Mouse (Mus musculus) lung, embryonic 15.5 days (tissue): Measurements from ENCODE around the gene Uvrag. TPM values are rescaled to one million over a fixed set of nuclear protein-coding genes. Genes with fewer than 3 reads are reported as not detected.

Source experiments
- ATAC-seq: fragments of 200-750 bp; cut with Nextera tagmentation; 2 replicates; pipeline ENCODE4 v1.8.0; 2017; ENCODE audit warnings: moderate number of reproducible peaks, borderline replicate concordance; ENCODE audit not compliant: low FRiP score, low TSS enrichment; ENCODE audit errors: extremely low read depth
- H3K27ac ChIP-seq: fragments of 300-500 bp; sonication (generic); 2 replicates; pipeline ENCODE4 v1.5.1; 2015; ENCODE audit warnings: moderate library complexity, mild to moderate bottlenecking, inconsistent platforms
- H3K27me3 ChIP-seq: fragments of 300-500 bp; sonication (generic); 2 replicates; pipeline ENCODE4 v1.6.1; 2015; ENCODE audit warnings: inconsistent platforms
- H3K36me3 ChIP-seq: fragments of 300-500 bp; sonication (generic); 2 replicates; pipeline ENCODE4 v1.6.1; 2015; ENCODE audit warnings: inconsistent platforms
- H3K4me1 ChIP-seq: fragments of 300-500 bp; sonication (generic); 2 replicates; pipeline ENCODE4 v1.6.1; 2015; ENCODE audit warnings: inconsistent platforms
- H3K4me2 ChIP-seq: fragments of 300-500 bp; sonication (generic); 2 replicates; pipeline ENCODE4 v1.6.1; 2015; ENCODE audit warnings: inconsistent platforms, mild to moderate bottlenecking, moderate library complexity
- H3K4me3 ChIP-seq: fragments of 300-500 bp; sonication (generic); 2 replicates; pipeline ENCODE4 v1.5.1; 2015; ENCODE audit warnings: mild to moderate bottlenecking, inconsistent platforms
- H3K9ac ChIP-seq: fragments of 300-500 bp; sonication (generic); 2 replicates; pipeline ENCODE4 v1.6.1; 2015; ENCODE audit warnings: inconsistent platforms
- H3K9me3 ChIP-seq: fragments of 300-500 bp; sonication (generic); 2 replicates; pipeline ENCODE4 v1.6.1; 2016; ENCODE audit warnings: inconsistent platforms
- WGBS: fragments of 180-500 bp; shearing (Covaris S2); methylation state at CpG from one replicate; pipeline ENCODE4 v1.1.7; 2015; 5-methylcytosine and 5-hydroxymethylcytosine counted together
- polyA plus RNA-seq: library from polyadenylated mRNA; unstranded; fragments of >200 nt; fragmentation: Nextera tagmentation; extraction: Ambion mirVana; gene quantifications from 2 replicates; pipeline ENCODE4 v1.2.1, GENCODE M21; 2015

The Uvrag gene
- polyA plus RNA-seq, 1 experiment from 2014 or later = 23.7 TPM

- peaks cover 7% of the 10 kb centered on the region; the same call in 1 of the 2 replicates for H3K4me1 ChIP-seq
- H3K4me3 ChIP-seq = no peak overlapping the region
- H3K36me3 ChIP-seq = no peaks in the 10 kb centered on the region
- H3K27ac ChIP-seq = no peak overlapping the region
- H3K9me3 ChIP-seq = no peaks in the 10 kb centered on the region
- no peak overlapping the region for H3K9ac ChIP-seq
- ATAC-seq = no peak
- H3K4me2 ChIP-seq = no peak overlapping the region
- 69% methylated on average over 10 of the region's 10 CpGs for WGBS
- no peaks in the 10 kb centered on the region for H3K27me3 ChIP-seq
Observed at GRCm38 (mm10) chr7:99025989-99026388, 115.0 kb downstream of the Uvrag start.

DNA sequence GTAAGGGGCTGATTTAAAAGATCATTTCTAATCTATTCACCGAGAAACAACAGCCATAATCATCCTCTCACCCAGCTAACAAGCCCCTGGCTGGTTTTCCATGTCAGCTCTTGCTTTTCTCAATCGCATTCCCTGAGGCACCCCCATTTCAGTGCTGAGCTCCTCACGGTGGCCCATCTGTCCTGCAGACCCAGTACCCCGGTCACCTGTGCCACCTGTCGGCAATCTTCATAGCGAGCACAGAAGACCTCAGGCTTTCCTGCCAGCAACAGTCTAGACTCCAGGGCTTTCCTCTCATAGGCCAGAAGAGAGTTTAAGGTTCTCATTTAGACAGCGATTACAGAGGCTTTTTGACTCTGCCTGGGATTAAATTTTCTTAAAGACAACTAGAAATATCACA is 115.7 kb downstream of the Uvrag start:
- Histone ChIP-seq H3K9ac (no peak overlapping the region), H3K27me3 (no peaks in the 10 kb centered on the region), H3K36me3 (no peaks in the 10 kb centered on the region), H3K4me1 (peaks cover 10% of the 10 kb centered on the region), H3K27ac (no peak overlapping the region), H3K4me2 (no peak overlapping the region), H3K9me3 (no peaks in the 10 kb centered on the region), H3K4me3 (no peak overlapping the region)
- WGBS = 84% methylated on average over 7 of the region's 7 CpGs
- no peak for ATAC-seq

- 77% methylated on average over 6 of the region's 6 CpGs for WGBS
- Histone ChIP-seq H3K4me2 (no peak overlapping the region), H3K9ac (no peak overlapping the region), H3K27ac (no peak overlapping the region), H3K4me3 (no peak overlapping the region), H3K4me1 (peaks cover 14% of the 10 kb centered on the region), H3K27me3 (no peaks in the 10 kb centered on the region), H3K36me3 (no peaks in the 10 kb centered on the region), H3K9me3 (no peaks in the 10 kb centered on the region)
- ATAC-seq = no peak
Observed at GRCm38 (mm10) chr7:99024791-99025190, 116.2 kb downstream of the Uvrag start.

GRCm38 (mm10) chr7:99023931-99024330 is 117.0 kb downstream of the Uvrag start:
- Histone ChIP-seq H3K27me3 (no peaks in the 10 kb centered on the region), H3K4me3 (no peak overlapping the region), H3K4me1 (peaks cover 17% of the 10 kb centered on the region), H3K36me3 (no peaks in the 10 kb centered on the region), H3K9ac (no peak overlapping the region), H3K9me3 (no peaks in the 10 kb centered on the region), H3K4me2 (no peak overlapping the region), H3K27ac (no peak overlapping the region)
- ATAC-seq = no peak
- 67% methylated on average over 3 of the region's 3 CpGs for WGBS

DNA sequence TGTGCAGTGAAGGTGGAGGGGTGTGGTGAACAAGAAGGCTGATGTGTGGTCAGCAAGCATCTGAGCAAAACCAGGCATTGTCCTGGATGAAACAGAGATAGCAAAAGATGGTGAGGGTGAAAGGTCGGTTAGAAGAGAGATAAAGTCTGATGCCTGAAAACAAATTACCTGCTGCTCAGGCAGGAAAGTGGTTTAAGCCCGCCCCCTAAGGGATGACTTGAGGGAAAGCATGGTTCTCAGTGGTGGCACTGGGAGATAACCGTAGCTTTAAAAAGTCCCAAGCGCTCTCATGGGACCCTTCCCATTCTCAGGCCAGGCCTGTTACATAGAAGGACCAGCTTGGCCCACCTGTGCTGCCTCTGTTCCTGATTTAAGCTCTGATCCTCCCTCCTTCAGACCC is 119.7 kb downstream of the Uvrag start:
- Histone ChIP-seq H3K9ac (no peak overlapping the region), H3K9me3 (no peaks in the 10 kb centered on the region), H3K4me2 (no peak overlapping the region), H3K4me1 (peaks cover 10% of the 10 kb centered on the region), H3K27me3 (no peaks in the 10 kb centered on the region), H3K27ac (no peak overlapping the region), H3K36me3 (no peaks in the 10 kb centered on the region), H3K4me3 (no peak overlapping the region)
- ATAC-seq = no peak
- WGBS = 40% methylated on average over 4 of the region's 4 CpGs

- Histone ChIP-seq H3K9me3 (no peaks in the 10 kb centered on the region), H3K36me3 (no peaks in the 10 kb centered on the region), H3K27me3 (no peaks in the 10 kb centered on the region), H3K4me2 (no peak overlapping the region), H3K9ac (no peak overlapping the region), H3K4me1 (peaks cover 14% of the 10 kb centered on the region), H3K27ac (no peak overlapping the region), H3K4me3 (no peak overlapping the region)
- ATAC-seq = no peak
- 22% methylated on average over 4 of the region's 4 CpGs for WGBS
Observed at GRCm38 (mm10) chr7:99020353-99020752, 120.6 kb downstream of the Uvrag start.

DNA sequence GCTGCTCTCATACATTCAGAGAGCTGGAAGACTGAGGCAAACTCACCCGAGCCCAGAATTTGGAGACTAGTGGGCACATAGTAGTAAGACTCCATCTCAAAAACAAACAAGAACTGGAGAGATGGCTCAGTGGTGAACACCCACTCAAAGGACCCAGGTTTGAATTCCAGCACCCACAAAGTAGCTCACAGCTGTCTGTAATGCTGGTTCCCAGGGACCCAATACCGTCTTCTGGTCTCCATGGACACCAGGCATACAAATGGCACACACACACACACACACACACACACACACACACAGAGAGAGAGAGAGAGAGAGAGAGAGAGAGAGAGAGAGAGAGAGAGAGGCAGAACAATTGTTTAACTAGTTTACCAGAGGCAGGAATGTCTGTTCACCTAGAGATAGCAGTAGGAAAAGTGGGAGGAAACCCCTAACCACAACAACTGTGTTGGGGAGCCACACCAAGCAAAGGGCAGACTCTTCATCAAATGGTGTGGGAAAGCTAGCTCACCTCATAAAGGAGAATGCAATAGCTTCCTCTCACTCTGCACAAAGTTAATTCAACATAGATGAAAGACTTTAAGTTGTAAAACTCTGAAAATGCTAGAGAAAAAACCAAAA is 123.6 kb downstream of the Uvrag start:
- ATAC-seq = no peak
- Histone ChIP-seq H3K9me3 (no peaks in the 10 kb centered on the region), H3K4me1 (peaks cover 20% of the 10 kb centered on the region), H3K4me3 (no peak overlapping the region), H3K4me2 (no peak overlapping the region), H3K27ac (no peak overlapping the region), H3K36me3 (no peaks in the 10 kb centered on the region), H3K27me3 (no peaks in the 10 kb centered on the region), H3K9ac (no peak overlapping the region)
- 57% methylated on average over 2 of the region's 2 CpGs for WGBS

- Histone ChIP-seq H3K9ac (no peak overlapping the region), H3K4me3 (no peak overlapping the region), H3K27me3 (no peaks in the 10 kb centered on the region), H3K27ac (no peak overlapping the region), H3K4me1 (peaks cover 26% of the 10 kb centered on the region), H3K36me3 (no peaks in the 10 kb centered on the region), H3K9me3 (no peaks in the 10 kb centered on the region), H3K4me2 (no peak overlapping the region)
- ATAC-seq = no peak
- WGBS = 41% methylated on average over 8 of the region's 8 CpGs
Observed at GRCm38 (mm10) chr7:99015914-99016313, 125.0 kb downstream of the Uvrag start.

- Histone ChIP-seq H3K9ac (no peak overlapping the region), H3K27ac (no peak overlapping the region), H3K4me2 (no peak overlapping the region), H3K9me3 (no peaks in the 10 kb centered on the region), H3K36me3 (no peaks in the 10 kb centered on the region), H3K4me1 (peaks cover 25% of the 10 kb centered on the region), H3K4me3 (no peak overlapping the region), H3K27me3 (no peaks in the 10 kb centered on the region)
- ATAC-seq = no peak
- WGBS = 48% methylated on average over 17 of the region's 17 CpGs
Observed at GRCm38 (mm10) chr7:99015419-99015818, 125.5 kb downstream of the Uvrag start.

DNA sequence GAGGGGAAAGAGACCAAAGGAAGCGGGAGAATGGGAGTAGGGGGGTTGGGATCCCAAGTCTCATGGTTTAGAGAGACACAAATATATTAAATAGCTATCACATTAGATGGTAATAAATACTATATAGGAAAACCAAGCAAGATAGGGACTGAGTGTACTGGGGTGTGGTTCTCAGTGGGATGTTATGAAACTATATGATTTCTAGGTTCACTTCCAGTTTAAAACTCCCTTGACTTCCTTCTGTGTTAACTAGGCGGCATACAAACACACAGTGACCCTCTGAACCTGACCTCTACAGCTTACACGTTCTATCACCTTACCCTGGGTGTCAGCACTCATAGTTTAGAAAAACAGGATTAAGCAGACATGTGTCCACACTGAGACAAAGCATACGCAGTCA is 126.3 kb downstream of the Uvrag start:
- WGBS = 66% methylated on average over 4 of the region's 4 CpGs
- Histone ChIP-seq H3K27ac (no peak overlapping the region), H3K9me3 (no peaks in the 10 kb centered on the region), H3K4me1 (peaks cover 18% of the 10 kb centered on the region), H3K9ac (no peak overlapping the region), H3K36me3 (no peaks in the 10 kb centered on the region), H3K27me3 (no peaks in the 10 kb centered on the region), H3K4me3 (no peak overlapping the region), H3K4me2 (no peak overlapping the region)
- no peak for ATAC-seq

DNA sequence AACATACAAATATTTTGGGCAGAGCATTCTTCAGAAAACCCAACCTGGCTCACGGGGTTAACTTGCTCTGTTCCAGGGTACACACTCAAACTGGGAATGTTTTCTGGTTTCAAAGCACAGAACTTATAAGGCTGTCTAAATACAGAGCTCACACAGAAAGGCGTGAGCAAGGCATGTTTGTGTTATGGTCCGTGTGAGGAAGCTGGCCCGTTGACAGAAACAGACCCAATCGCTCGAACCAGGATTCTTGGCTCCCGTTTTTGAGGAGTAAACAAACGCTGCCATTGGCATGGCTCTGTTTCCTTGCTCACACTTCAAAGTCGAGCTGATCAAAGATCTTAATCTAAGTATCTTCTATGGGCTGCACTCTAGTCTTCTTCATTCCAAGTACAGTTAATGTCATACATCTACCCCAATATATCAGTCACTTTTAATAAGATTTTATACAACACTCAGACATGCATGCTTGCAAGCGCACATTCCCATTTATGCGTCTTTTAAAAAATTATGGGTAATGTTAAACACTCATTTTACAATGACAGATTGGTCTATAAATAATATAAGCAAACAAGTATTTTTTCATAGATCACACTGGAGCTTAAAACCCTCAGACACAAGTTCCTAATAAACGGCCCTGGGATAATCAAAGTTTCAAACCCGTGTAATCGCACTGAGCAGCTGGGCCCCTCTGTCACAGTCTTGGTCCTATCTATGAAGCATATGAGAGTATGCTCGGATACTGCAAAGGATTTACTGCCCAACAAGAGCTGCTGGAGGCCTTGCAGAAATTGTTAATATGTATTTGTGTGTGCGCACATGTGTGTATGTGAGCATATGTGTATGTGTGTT is 133.2 kb downstream of the Uvrag start:
- H3K27ac ChIP-seq = peak overlapping the region; percentile 20
- H3K9ac ChIP-seq = no peak overlapping the region
- ATAC-seq = peak; percentile 62; the same call in 1 of the 2 replicates
- H3K4me2 ChIP-seq = no peak overlapping the region
- 34% methylated on average over 16 of the region's 16 CpGs for WGBS
- no peak overlapping the region for H3K4me3 ChIP-seq
- H3K4me1 ChIP-seq = peaks cover 23% of the 10 kb centered on the region
- H3K36me3 ChIP-seq = no peaks in the 10 kb centered on the region
- H3K9me3 ChIP-seq = no peaks in the 10 kb centered on the region
- no peaks in the 10 kb centered on the region for H3K27me3 ChIP-seq

DNA sequence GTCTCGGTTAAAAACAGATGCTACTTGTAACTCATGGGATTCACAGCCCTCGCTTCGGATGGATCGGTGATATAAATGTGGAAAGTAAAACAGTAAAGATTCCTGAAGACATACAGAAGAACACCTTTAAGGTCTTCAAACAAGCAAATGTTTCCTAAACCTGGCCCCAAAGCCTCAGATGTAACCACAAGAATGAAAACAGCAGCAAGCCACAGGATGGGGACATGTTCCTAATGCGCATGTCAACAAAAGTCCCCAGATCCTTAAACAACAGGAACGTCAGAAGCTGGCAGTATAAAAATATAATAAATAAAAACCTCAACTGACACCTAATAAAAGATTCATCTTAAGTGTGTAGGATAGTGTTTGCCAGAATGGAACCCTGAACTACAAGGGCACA is 137.7 kb downstream of the Uvrag start:
- Histone ChIP-seq H3K27ac (no peak overlapping the region), H3K27me3 (no peaks in the 10 kb centered on the region), H3K4me1 (peaks cover 16% of the 10 kb centered on the region), H3K9me3 (no peaks in the 10 kb centered on the region), H3K4me2 (no peak overlapping the region), H3K4me3 (no peak overlapping the region), H3K36me3 (no peaks in the 10 kb centered on the region), H3K9ac (no peak overlapping the region)
- WGBS = 83% methylated on average over 6 of the region's 6 CpGs
- ATAC-seq = no peak
